Mouse (Mus musculus) olfactory bulb, adult 2 months (tissue): Measurements from ENCODE around the gene Aig1.

ENCODE experiments used
- CTCF ChIP-seq: fragments of 200-500 bp; IDR thresholded peaks from 2 replicates; pipeline ENCODE4 v1.5.1; 2012; ENCODE audit warnings: low read depth, mild to moderate bottlenecking, low read length, moderate library complexity; ENCODE audit not compliant: insufficient read depth
- POLR2A ChIP-seq: fragments of 200-500 bp; IDR thresholded peaks from 2 replicates; pipeline ENCODE4 v1.6.1; 2012; ENCODE audit warnings: mild to moderate bottlenecking, low read depth, low read length, moderate library complexity; ENCODE audit not compliant: insufficient read depth

GRCm38 (mm10) chr10:13878696-13879095 lies 9.9 kb upstream of the Aig1 start:
- TF ChIP-seq POLR2A (no peak), CTCF (no peak)
